Mouse (Mus musculus) G1E (cell line): ENCODE results near the gene Dynlt1c. TPM values are rescaled to one million over a fixed set of nuclear protein-coding genes. Genes with fewer than 3 reads are reported as not detected.
"Not testable (repeated sequence)": the region's sequence is repeated elsewhere in the genome, so short reads cannot be mapped to it uniquely, and the experiment has no call there.

Source experiments
- ATAC-seq: 2 replicates; pipeline ENCODE4 v1.8.0; 2016; ENCODE audit warnings: mild to moderate bottlenecking; ENCODE audit not compliant: insufficient number of reproducible peaks, poor library complexity, low FRiP score, severe bottlenecking; ENCODE audit errors: extremely low read depth
- DNase-seq: peaks from one replicate; pipeline ENCODE4 v3.0.0; 2012; ENCODE audit warnings: low spot score
- H3K27me3 ChIP-seq: 2 replicates; pipeline ENCODE4 v1.6.1; 2012; ENCODE audit warnings: mild to moderate bottlenecking, low read length, inconsistent platforms; ENCODE audit not compliant: insufficient read depth
- H3K36me3 ChIP-seq: replicated peaks from 2 replicates; pipeline ENCODE3; 2012; ENCODE audit warnings: mild to moderate bottlenecking, inconsistent platforms
- H3K4me1 ChIP-seq: 2 replicates; pipeline ENCODE4 v1.6.1; 2012; ENCODE audit warnings: low read depth, low read length, inconsistent platforms, mixed read lengths; ENCODE audit not compliant: insufficient read depth
- H3K4me3 ChIP-seq: 2 replicates; pipeline ENCODE4 v1.5.1; 2012; ENCODE audit warnings: low read depth, mild to moderate bottlenecking, inconsistent platforms, low read length, moderate library complexity, mixed read lengths
- H3K9me3 ChIP-seq: replicated peaks from 2 replicates; pipeline ENCODE4 v1.6.1; 2012; ENCODE audit warnings: inconsistent platforms
- polyA plus RNA-seq: library from polyadenylated mRNA; stranded (reverse); fragments of >175 nt; gene quantifications from 2 replicates; pipeline ENCODE4 v1.2.3, GENCODE M21; 2012
- total RNA-seq, 2 experiments: library from RNA; stranded (forward) in 1 of 2; stranded (reverse) in 1 of 2; fragments of 200-1000 nt in 1 of 2; fragments of >200 nt in 1 of 2; fragmentation: Nextera tagmentation in 1 of 2; gene quantifications; 2 replicates each; pipeline ENCODE4 v1.2.3; 2014 to 2017

Gene Dynlt1c
- total and polyA plus RNA-seq, 3 experiments, result 1.7 to 36.5 (median 27.6) TPM

- not testable (repeated sequence) for H3K27me3 ChIP-seq, H3K4me3 ChIP-seq, DNase-seq, ATAC-seq, H3K9me3 ChIP-seq, H3K4me1 ChIP-seq, H3K36me3 ChIP-seq
These were observed 5.5 kb upstream of the Dynlt1c start for GRCm38 (mm10) chr17:6595776-6596497.

GRCm38 (mm10) chr17:6598356-6598755 is 3.1 kb upstream of the Dynlt1c start:
- not testable (repeated sequence) for DNase-seq, ATAC-seq, H3K36me3 ChIP-seq, H3K9me3 ChIP-seq, H3K4me1 ChIP-seq, H3K27me3 ChIP-seq, H3K4me3 ChIP-seq

- ATAC-seq, H3K36me3 ChIP-seq, H3K4me3 ChIP-seq, DNase-seq, H3K9me3 ChIP-seq, H3K4me1 ChIP-seq, H3K27me3 ChIP-seq: not testable (repeated sequence)
These were observed 1.1 kb upstream of the Dynlt1c start for GRCm38 (mm10) chr17:6600216-6600911.

GRCm38 (mm10) chr17:6602205-6602604 is 734 bp downstream of the Dynlt1c start:
- DNase-seq, H3K9me3 ChIP-seq, H3K36me3 ChIP-seq, H3K4me3 ChIP-seq, H3K27me3 ChIP-seq, H3K4me1 ChIP-seq: not testable (repeated sequence)
- peak; percentile 6; the same call in 1 of the 2 replicates for ATAC-seq

GRCm38 (mm10) chr17:6605347-6605746 is 3.9 kb downstream of the Dynlt1c start:
- not testable (repeated sequence) for DNase-seq, H3K9me3 ChIP-seq, H3K4me1 ChIP-seq, H3K27me3 ChIP-seq, H3K36me3 ChIP-seq, H3K4me3 ChIP-seq, ATAC-seq

GRCm38 (mm10) chr17:6613524-6613923 is 12.1 kb downstream of the Dynlt1c start:
- not testable (repeated sequence) for H3K4me1 ChIP-seq, H3K9me3 ChIP-seq, ATAC-seq, H3K27me3 ChIP-seq, H3K36me3 ChIP-seq, DNase-seq, H3K4me3 ChIP-seq

GRCm38 (mm10) chr17:6614316-6614715 is 12.8 kb downstream of the Dynlt1c start:
- ATAC-seq, DNase-seq, H3K36me3 ChIP-seq, H3K9me3 ChIP-seq, H3K27me3 ChIP-seq, H3K4me3 ChIP-seq, H3K4me1 ChIP-seq: not testable (repeated sequence)

GRCm38 (mm10) chr17:6616731-6617130 is 15.3 kb downstream of the Dynlt1c start:
- H3K36me3 ChIP-seq, ATAC-seq, H3K4me1 ChIP-seq, H3K27me3 ChIP-seq, H3K9me3 ChIP-seq, H3K4me3 ChIP-seq, DNase-seq: not testable (repeated sequence)

- H3K27me3 ChIP-seq, H3K36me3 ChIP-seq, H3K4me3 ChIP-seq, DNase-seq, ATAC-seq, H3K4me1 ChIP-seq, H3K9me3 ChIP-seq: not testable (repeated sequence)
These were observed 16.4 kb downstream of the Dynlt1c start for GRCm38 (mm10) chr17:6617689-6618400.

GRCm38 (mm10) chr17:6619271-6619670 is 17.8 kb downstream of the Dynlt1c start:
- not testable (repeated sequence) for H3K4me1 ChIP-seq, H3K27me3 ChIP-seq

GRCm38 (mm10) chr17:6620035-6620434 is 18.6 kb downstream of the Dynlt1c start:
- H3K4me3 ChIP-seq, H3K4me1 ChIP-seq, H3K27me3 ChIP-seq, ATAC-seq, H3K9me3 ChIP-seq, DNase-seq, H3K36me3 ChIP-seq: not testable (repeated sequence)

More at GRCm38 (mm10) chr17:6619271-6619670, 17.8 kb downstream of the Dynlt1c start:
- H3K36me3 ChIP-seq, DNase-seq, H3K4me3 ChIP-seq, H3K9me3 ChIP-seq, ATAC-seq: not testable (repeated sequence)
